Mouse (Mus musculus): ENCODE results near the gene Acaca. TPM values are rescaled to one million over a fixed set of nuclear protein-coding genes. Genes with fewer than 3 reads are reported as not detected.
A peak's percentile ranks its signal among the peaks of the same experiment; 100 is the strongest.

Acaca gene
- total RNA-seq (2014; fragmentation: Nextera tagmentation) (28.9 and 40.2 TPM in 2 replicates), total RNA-seq (2017) (34.7 and 38.5 TPM in 2 replicates)

GRCm38 (mm10) chr11:84128943-84129798, at the start of gene Acaca, which contains the start of gene Tada2a:
Gene Acaca, plus strand, starts transcription at chr11:84129672.
Gene Tada2a, minus strand, starts transcription at chr11:84129600.
- peak; percentile 91 for ATAC-seq (replicated peaks; ENCODE audit: poor library complexity, severe bottlenecking)

GRCm38 (mm10) chr11:84079887-84080286, 49.6 kb upstream of the Acaca start:
- ATAC-seq (replicated peaks; ENCODE audit: poor library complexity, severe bottlenecking), result no peak

GRCm38 (mm10) chr11:84080327-84080726, 49.1 kb upstream of the Acaca start:
- ATAC-seq (replicated peaks; ENCODE audit: poor library complexity, severe bottlenecking), result no peak

GRCm38 (mm10) chr11:84081901-84082300, 47.6 kb upstream of the Acaca start:
- no peak for ATAC-seq (replicated peaks; ENCODE audit: poor library complexity, severe bottlenecking)

GRCm38 (mm10) chr11:84090572-84090971, 38.9 kb upstream of the Acaca start:
- no peak for ATAC-seq (replicated peaks; ENCODE audit: poor library complexity, severe bottlenecking)

- ATAC-seq (replicated peaks; ENCODE audit: poor library complexity, severe bottlenecking), result no peak
These were observed 34.4 kb upstream of the Acaca start for GRCm38 (mm10) chr11:84095084-84095483.

- ATAC-seq (replicated peaks; ENCODE audit: poor library complexity, severe bottlenecking), result no peak
These were observed 32.0 kb upstream of the Acaca start for GRCm38 (mm10) chr11:84097251-84097998.

GRCm38 (mm10) chr11:84101182-84101581, 28.3 kb upstream of the Acaca start:
- no peak for ATAC-seq (replicated peaks; ENCODE audit: poor library complexity, severe bottlenecking)

- no peak for ATAC-seq (replicated peaks; ENCODE audit: poor library complexity, severe bottlenecking)
These were observed 25.4 kb upstream of the Acaca start for GRCm38 (mm10) chr11:84104036-84104435.

- ATAC-seq (replicated peaks; ENCODE audit: poor library complexity, severe bottlenecking), result no peak
These were observed 22.3 kb upstream of the Acaca start for GRCm38 (mm10) chr11:84107137-84107536.

GRCm38 (mm10) chr11:84113623-84114022, 15.8 kb upstream of the Acaca start:
- ATAC-seq (replicated peaks; ENCODE audit: poor library complexity, severe bottlenecking), result no peak

- ATAC-seq (replicated peaks; ENCODE audit: poor library complexity, severe bottlenecking), result no peak
These were observed 13.8 kb upstream of the Acaca start for GRCm38 (mm10) chr11:84115646-84116045.

GRCm38 (mm10) chr11:84116221-84116620, 13.3 kb upstream of the Acaca start:
- no peak for ATAC-seq (replicated peaks; ENCODE audit: poor library complexity, severe bottlenecking)

- ATAC-seq (replicated peaks; ENCODE audit: poor library complexity, severe bottlenecking), result peak; percentile 79
These were observed 12.0 kb upstream of the Acaca start for GRCm38 (mm10) chr11:84117431-84117830.

GRCm38 (mm10) chr11:84121051-84121956, 8.2 kb upstream of the Acaca start:
- ATAC-seq (replicated peaks; ENCODE audit: poor library complexity, severe bottlenecking), result no peak

- no peak for ATAC-seq (replicated peaks; ENCODE audit: poor library complexity, severe bottlenecking)
These were observed 1.5 kb upstream of the Acaca start for GRCm38 (mm10) chr11:84127977-84128376.

- ATAC-seq (replicated peaks; ENCODE audit: poor library complexity, severe bottlenecking), result peak; percentile 2; the same call in 1 of the 2 replicates
These were observed 320 bp downstream of the Acaca start for GRCm38 (mm10) chr11:84129799-84130185.

- ATAC-seq (replicated peaks; ENCODE audit: poor library complexity, severe bottlenecking), result no peak
These were observed 4.9 kb downstream of the Acaca start for GRCm38 (mm10) chr11:84134331-84134860.

GRCm38 (mm10) chr11:84136453-84136852, 7.0 kb downstream of the Acaca start:
- no peak for ATAC-seq (replicated peaks; ENCODE audit: poor library complexity, severe bottlenecking)

GRCm38 (mm10) chr11:84141752-84142151, 12.3 kb downstream of the Acaca start:
- peak; percentile 53 for ATAC-seq (replicated peaks; ENCODE audit: poor library complexity, severe bottlenecking)
